Mouse (Mus musculus) brain, adult 2 months (tissue): ENCODE measurements at regions not wholly inside any gene's neighbourhood (a gene's known extent, or its start where the extent isn't known, plus 50 kb on each side); places are given as distances from the start of the nearest gene placed in this dataset.
"Not testable (repeated sequence)": the region's sequence is repeated elsewhere in the genome, so short reads cannot be mapped to it uniquely, and the experiment has no call there.

Source experiments
- DNase-seq: peaks from one replicate; pipeline ENCODE4 v3.0.0; 2011; ENCODE audit warnings: low read depth, low spot score

DNA sequence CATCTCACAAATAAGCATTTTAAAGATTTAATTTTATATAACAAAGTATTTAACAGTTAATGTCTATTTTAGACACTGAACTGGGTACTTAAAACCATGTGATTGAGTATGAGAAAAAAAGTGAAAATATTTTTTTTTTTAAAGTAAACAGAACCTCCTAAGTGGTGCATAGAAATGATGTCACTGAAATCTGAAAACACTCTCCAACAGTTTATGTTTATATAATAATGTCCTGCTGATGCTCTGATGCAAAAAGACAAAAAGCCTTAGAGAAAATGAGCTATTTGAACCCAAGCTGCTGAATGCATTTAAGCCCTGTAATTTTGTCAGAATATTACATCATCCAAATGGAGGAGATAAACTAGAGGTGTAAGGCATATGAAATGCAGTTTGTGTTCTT is 3447.1 kb downstream of the 9330182O14Rik start:
- DNase-seq: no peak

GRCm38 (mm10) chr15:43585751-43586150 is 3451.6 kb downstream of the 9330182O14Rik start:
- DNase-seq: peak; percentile 71

DNA sequence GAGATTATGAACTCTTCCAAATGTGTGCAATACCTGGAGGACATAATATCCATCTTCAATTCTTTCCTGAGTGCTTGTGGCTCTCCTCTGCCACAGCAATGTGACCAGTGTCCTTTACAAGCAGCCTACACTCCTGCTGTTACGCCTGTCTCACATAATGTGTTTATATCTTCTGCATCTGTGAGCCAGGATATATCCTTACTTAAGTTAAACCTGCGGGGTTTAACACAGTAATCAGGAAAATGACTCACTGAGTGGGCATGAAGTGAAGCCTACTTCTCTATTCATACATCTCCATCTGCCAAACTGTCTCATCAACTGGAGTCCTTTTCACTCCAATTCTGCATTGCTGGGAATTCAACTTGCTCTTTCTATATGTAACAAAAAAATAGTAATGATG is 3453.9 kb downstream of the 9330182O14Rik start:
- peak; percentile 92 for DNase-seq

DNA sequence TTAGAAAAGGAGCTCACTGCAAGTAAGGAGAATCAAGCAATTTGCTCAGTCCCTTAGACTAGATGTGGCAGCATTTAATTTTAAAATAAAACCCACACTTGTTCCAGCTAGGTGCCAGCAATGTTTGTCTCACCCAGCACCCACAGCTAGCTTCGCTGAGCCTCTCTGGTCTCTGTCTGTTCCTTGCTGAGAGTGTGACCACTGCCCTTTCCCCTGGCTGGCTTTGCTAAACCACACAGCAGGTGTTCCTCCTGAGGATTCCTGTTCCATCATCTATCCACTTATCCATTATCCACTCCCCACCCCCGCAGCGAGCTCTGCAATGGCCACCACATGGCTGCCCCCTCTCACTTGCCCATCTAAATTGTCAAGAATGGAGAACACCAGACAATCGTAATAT is 3473.5 kb downstream of the 9330182O14Rik start:
- DNase-seq: no peak

- peak; percentile 80 for DNase-seq
These were observed 3475.7 kb downstream of the 9330182O14Rik start for GRCm38 (mm10) chr15:43609901-43610300.

GRCm38 (mm10) chr15:43614004-43614661 is 3480.0 kb downstream of the 9330182O14Rik start:
- DNase-seq: no peak

DNA sequence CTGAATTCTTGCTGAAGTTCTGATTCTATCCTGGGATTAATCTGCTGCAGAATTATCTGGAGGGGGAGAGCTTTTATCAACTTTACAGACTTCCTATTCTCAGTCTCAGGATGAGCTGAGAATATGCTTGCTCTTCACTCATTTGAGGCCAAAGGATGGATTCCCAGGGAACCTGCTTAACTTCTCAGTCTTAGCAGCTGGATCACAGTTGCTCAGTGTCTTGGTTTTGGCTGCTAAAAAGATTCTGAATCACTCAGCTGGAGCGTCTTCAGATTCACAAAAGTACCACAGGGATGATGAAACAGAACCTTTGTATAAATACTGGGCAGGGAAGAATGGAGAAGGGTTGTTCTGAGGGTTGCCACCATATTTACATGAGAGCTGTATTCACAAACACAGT is 3481.6 kb downstream of the 9330182O14Rik start:
- peak; percentile 51 for DNase-seq

- no peak for DNase-seq
These were observed 3490.3 kb downstream of the 9330182O14Rik start for GRCm38 (mm10) chr15:43624431-43624965.

DNA sequence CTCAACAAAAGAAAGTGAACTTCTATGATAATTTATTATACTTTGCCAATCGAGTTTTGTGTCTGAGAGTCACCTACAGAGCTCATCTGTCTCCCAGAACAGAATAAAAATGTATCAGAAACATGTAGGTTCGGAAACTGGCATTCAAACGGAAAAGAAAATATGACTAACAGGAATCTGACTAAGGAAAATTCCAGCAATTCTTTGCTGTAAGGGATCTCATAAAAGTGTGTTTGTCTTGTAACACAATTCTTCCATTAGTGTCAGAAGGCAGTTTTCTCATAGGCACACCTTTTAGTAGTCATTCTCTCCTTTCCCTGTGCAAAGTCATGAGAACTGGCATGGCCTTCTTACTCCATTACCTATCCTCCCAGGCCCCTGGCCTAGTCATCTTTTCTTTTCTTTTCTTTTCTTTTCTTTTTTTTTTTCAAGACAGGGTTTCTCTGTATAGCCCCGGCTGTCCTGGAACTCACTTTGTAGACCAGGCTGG is 3490.9 kb downstream of the 9330182O14Rik start:
- no peak for DNase-seq

DNA sequence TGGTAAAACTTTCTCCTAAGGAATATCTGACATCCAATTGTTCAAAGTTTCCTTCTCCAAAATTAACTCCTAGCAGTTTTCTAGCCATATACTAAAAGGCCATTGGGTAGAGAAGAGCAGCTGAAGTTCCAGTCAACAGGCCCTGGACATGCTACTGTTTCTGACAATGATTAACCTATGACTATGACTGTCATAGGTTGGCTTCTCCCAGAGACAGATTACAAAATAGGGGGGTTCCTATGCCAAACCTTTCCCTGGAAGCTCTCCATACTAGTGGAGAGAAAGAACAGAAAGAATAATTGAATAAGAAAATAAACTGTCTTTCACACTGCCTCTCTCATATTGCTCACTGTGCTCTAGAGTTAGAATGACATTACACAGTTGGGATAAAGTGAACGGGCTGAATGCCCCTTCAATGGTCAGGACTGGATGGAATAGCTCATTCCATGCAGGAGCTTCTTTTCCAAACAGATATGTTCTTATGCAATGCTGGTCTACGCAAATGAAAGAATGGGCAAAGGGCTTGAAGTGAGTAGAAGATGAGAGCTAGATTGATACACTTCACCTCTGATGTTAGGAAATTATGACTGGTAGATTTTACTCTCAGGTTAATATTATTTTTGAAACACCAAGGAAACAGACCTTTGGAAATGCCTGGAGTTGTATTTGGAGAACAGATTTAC is 3516.8 kb downstream of the 9330182O14Rik start:
- no peak for DNase-seq

DNA sequence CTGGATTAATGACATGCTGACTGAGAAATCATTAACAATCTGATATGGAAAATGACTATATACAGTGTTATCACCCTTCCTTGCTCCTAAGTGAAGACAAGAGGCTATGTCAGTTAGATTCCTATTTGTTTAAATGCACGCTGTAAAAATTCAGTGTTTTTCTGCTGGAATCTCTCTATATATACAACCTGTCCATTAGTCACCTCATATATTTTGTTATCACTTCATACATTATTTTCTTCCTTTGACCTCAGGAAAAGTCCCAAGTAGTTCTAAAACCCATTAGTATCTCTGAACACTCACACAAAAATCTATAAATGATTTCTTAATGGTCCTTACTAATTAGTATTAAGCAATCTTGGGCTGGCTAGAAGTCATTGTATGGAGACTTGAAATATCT is 3529.5 kb downstream of the 9330182O14Rik start:
- DNase-seq: no peak

- no peak for DNase-seq
These were observed 3544.7 kb downstream of the 9330182O14Rik start for GRCm38 (mm10) chr15:43678844-43679243.

DNA sequence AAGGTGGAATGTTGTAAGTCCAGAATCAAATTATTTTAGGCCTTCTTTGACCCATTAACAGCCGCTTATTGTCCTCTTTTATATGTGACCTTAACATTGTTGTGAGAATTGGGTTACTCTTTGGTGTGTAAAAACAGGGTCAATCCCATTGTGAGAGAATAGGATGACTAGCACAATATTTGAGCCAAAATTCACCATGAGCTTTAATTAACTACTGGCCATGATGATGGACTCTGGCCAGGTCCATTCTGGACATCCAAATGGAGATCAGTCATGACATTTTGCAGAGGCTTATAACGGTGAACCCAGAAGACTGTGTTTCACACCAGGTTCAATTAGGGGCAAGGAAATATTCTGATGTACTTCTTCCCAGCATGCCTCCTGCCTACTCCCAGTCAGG is 3548.0 kb downstream of the 9330182O14Rik start:
- DNase-seq: no peak

DNA sequence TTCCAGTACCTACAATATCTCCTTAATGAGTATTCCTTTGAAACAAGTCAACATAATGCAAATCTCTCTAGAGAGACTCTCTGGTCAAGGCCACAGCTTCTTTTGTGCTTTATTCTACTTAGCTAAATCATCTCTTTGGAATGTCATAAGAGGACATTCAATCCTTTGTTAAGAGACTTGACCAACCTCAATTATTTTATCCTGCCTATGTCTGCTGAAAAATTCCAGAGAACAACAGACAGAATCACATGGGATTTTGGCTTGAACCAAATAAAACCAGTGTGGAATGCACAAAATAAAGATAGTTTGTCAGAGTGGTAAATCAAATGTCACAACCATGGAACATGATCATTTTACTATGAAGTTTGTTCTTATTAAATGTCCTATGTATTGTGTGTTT is 3557.8 kb downstream of the 9330182O14Rik start:
- not testable (repeated sequence) for DNase-seq

DNA sequence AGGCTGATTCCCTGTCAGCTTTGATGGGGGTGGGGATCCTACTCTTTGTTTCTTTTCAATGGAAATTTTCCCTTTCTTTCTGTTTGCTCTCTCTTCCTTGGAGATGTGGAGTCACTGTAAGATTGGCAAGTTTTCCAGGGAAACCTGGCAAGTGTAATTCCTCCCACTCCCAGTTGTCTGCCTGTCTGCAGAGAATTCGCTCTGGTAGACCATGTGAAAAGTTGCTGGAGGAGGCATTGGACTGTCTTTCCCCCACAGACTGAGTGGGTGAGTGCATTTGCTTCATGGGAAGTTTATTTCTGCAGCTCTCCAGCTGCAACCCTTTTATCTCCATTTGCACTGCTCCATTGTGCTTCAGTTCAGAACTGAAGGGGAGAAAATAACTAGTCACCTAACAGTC is 3561.3 kb downstream of the 9330182O14Rik start:
- DNase-seq: peak; percentile 94

DNA sequence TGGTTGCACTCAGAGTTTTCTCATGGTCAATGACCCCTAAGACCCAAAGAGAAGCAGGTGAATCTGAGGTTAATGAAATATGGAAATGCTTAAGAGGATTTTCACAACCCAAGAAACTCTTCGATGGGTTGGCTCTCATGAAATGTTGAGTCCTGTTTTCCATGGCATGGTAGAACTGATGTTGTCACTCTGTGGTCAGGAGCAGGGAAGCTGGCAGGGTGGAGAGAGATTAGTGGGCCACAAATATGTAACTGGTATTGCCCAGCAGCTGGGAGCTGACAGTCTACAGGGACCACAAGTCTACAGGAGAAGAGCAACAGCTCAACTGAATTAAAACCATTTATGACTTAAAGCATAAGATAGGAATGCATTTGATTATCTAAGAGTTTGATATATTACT is 3582.9 kb downstream of the 9330182O14Rik start:
- no peak for DNase-seq

- DNase-seq: peak; percentile 91
These were observed 3583.4 kb downstream of the 9330182O14Rik start for GRCm38 (mm10) chr15:43717559-43717958.

- peak; percentile 85 for DNase-seq
These were observed 3586.8 kb downstream of the 9330182O14Rik start for GRCm38 (mm10) chr15:43720916-43721315.

DNA sequence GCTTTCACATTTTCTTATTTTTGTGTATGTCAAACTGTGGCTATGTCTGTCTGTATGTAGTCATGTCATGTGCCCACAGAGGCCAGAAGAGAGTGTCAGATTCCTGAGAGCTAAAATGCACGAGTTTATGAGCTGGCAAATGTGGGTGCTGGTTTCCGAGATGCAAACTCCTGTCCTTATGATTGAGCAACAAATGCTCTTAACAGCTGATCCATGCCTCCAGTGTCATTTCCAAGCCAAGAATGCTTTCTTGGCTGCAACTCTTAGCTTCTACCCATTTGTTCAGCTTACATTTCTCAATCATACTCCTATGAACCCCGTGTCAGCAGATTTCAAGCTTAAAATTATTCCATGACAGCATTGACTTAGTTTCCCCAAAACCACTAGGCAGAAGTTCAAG is 3601.5 kb downstream of the 9330182O14Rik start:
- peak; percentile 7 for DNase-seq

DNA sequence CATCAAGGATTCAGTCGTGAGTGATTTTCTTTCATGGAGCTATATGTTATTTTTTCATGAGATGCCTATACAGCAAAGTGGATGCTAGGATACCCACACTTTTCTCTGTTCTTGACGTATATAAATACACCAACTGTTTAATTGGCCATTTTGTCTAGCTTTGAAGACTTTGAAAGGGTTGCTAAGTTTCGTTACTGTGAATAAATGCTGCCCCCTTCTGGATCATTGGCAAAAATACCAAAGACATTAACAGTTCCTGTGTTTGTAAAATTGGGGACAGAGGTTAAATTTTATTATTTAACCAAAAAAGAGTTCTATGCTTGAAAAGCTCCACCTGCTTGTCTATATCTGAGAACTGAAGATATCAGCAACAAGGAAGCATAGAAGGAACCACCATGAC is 3624.1 kb downstream of the 9330182O14Rik start:
- peak; percentile 70 for DNase-seq

DNA sequence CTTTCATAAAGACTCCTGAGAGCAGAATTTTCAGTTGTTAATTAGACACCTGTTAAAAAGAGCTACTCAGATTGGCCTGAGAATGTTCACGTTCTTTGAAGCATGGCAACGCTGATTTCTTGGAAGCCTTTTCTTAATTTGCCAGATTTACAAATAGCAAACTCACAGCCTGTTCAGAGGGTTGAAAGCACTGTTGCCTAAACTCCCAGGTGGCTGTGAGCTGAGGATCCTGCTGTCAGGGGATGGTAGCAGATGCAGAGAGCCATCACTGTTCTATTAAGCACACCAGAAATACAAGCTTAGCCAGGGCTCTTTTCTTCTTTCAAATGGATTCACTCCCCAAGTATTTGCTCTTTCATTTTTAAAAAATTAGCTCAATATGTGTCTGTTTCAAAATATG is 3630.4 kb downstream of the 9330182O14Rik start:
- peak; percentile 51 for DNase-seq

GRCm38 (mm10) chr15:43772718-43773117 is 3638.6 kb downstream of the 9330182O14Rik start:
- peak; percentile 53 for DNase-seq

GRCm38 (mm10) chr15:43782126-43782632 is 3648.0 kb downstream of the 9330182O14Rik start:
- peak; percentile 20 for DNase-seq
